Mouse (Mus musculus) CD8-positive naive resting alpha-beta T cell, adult 57 days (primary cell): ENCODE results near the gene Tubg2. TPM values are rescaled to one million over a fixed set of nuclear protein-coding genes. Genes with fewer than 3 reads are reported as not detected.

ENCODE experiments used
- total RNA-seq: library from RNA; stranded (reverse); gene quantifications from one replicate; pipeline ENCODE4 v1.2.4, GENCODE M21; 2023

Gene Tubg2
- 2.5 TPM for total RNA-seq

GRCm38 (mm10) chr11:101155728-101156371 is at the start of gene Tubg2:
Gene Tubg2, plus strand, starts transcription at chr11:101155907.

DNA sequence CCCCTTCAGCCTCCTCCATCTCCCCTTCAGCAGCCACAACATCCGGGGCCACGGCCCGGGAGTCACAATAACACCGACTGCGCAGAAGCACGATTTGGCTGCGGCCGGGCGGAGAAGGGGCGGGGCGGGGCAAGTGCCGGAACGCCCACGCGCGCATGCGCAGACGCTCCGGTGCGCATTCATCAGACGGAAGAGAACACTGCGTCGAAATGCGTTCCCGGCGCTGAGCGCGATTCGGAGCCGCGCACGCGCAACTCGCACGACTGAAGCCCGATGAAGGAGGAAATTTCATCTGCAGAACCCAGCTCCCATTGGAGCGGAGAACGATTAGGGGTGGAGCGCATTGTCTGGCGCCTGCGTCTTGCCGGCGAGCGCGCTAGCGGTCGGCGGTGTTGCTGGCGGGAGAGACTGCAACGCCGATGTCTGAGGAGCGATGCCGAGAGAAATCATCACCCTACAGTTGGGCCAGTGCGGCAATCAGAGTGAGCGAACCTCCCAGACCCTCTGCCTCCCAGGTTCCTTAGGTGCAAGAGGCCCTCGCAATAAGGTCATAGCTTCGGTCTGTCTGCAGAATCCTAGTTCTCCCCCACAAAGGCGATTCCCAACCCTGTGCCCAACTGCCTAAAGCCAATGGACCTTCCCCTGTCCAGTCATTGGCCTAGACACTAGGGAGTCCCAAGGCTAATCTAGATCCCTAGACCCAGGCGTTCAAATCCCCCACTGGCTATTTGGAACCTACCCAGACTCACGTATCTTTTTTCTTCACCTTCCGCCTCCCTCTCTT is 35.8 kb upstream of the Tubg2 start, which contains the start of the genes Retreg3 and Tubg1:
Gene Retreg3, minus strand, starts transcription at position 133 of the 784 bp plus-strand sequence.
Gene Tubg1, plus strand, starts transcription at position 178 of the 784 bp plus-strand sequence.

GRCm38 (mm10) chr11:101170354-101170810 is 14.7 kb downstream of the Tubg2 start, which contains the start of gene Cntnap1:
Gene Cntnap1, plus strand, starts transcription at chr11:101170523.

GRCm38 (mm10) chr11:101170811-101171610 is 15.3 kb downstream of the Tubg2 start, which contains the start of gene Plekhh3:
Gene Plekhh3, minus strand, starts transcription at chr11:101171351.

GRCm38 (mm10) chr11:101174851-101175628 is 19.3 kb downstream of the Tubg2 start, which contains the start of gene Ccr10:
Gene Ccr10, minus strand, starts transcription at chr11:101175443.

Other genes with a start within 250 kb of the Tubg2 start
- gene Stat3, start 216.4 kb upstream of the Tubg2 start, total RNA-seq = 216 TPM
- gene Cavin1, start 185.0 kb upstream of the Tubg2 start, total RNA-seq = 0.18 TPM
- 8.4 TPM for gene Atp6v0a1, start 146.5 kb upstream of the Tubg2 start, total RNA-seq
- gene Naglu, start 85.9 kb upstream of the Tubg2 start, total RNA-seq = 10.8 TPM
- 1.3 TPM for gene Hsd17b1, start 77.5 kb upstream of the Tubg2 start, total RNA-seq
- gene Coasy, start 73.3 kb upstream of the Tubg2 start, total RNA-seq = 12.5 TPM
- 43.0 TPM for gene Mlx, start 68.6 kb upstream of the Tubg2 start, total RNA-seq
- gene Psmc3ip, start 60.5 kb upstream of the Tubg2 start, total RNA-seq = 3.8 TPM
- 78.7 TPM for gene Retreg3, start 36.0 kb upstream of the Tubg2 start, total RNA-seq
- 14.5 TPM for gene Tubg1, start 36.0 kb upstream of the Tubg2 start, total RNA-seq
- not detected for gene Cntnap1, start 14.6 kb downstream of the Tubg2 start, total RNA-seq
- gene Plekhh3, start 15.4 kb downstream of the Tubg2 start, total RNA-seq = 0.28 TPM
- gene Ccr10, start 19.5 kb downstream of the Tubg2 start, total RNA-seq = not detected
- gene Ezh1, start 70.6 kb downstream of the Tubg2 start, total RNA-seq = 89.3 TPM
- 0.40 TPM for gene Ramp2, start 90.1 kb downstream of the Tubg2 start, total RNA-seq
- 71.7 TPM for gene Vps25, start 97.8 kb downstream of the Tubg2 start, total RNA-seq
- 2.8 TPM for gene Wnk4, start 104.7 kb downstream of the Tubg2 start, total RNA-seq
- not detected for gene Cntd1, start 123.1 kb downstream of the Tubg2 start, total RNA-seq
- gene Coa3, start 123.2 kb downstream of the Tubg2 start, total RNA-seq = 35.6 TPM
- 196 TPM for gene Becn1, start 146.4 kb downstream of the Tubg2 start, total RNA-seq
- 118 TPM for gene Psme3, start 160.3 kb downstream of the Tubg2 start, total RNA-seq
- gene Aoc2, start 169.2 kb downstream of the Tubg2 start, total RNA-seq = 24.1 TPM
- 1.2 TPM for gene Aoc3, start 174.7 kb downstream of the Tubg2 start, total RNA-seq
- not detected for gene G6pc, start 211.7 kb downstream of the Tubg2 start, total RNA-seq